Mouse (Mus musculus): ENCODE data around the gene Zcchc14.
A peak's percentile ranks its signal among the peaks of the same experiment; 100 is the strongest.

The Zcchc14 gene

GRCm38 (mm10) chr8:121665329-121665728 is 12.6 kb upstream of the Zcchc14 start:
- DNase-seq (ENCODE audit: extremely low spot score): peak; percentile 83

- no peak for DNase-seq (ENCODE audit: extremely low spot score)
Measured at GRCm38 (mm10) chr8:121663101-121663500, 10.4 kb upstream of the Zcchc14 start.

- DNase-seq (ENCODE audit: extremely low spot score): no peak
Measured at GRCm38 (mm10) chr8:121661631-121662357, 9.1 kb upstream of the Zcchc14 start.

GRCm38 (mm10) chr8:121660602-121661001 is 7.9 kb upstream of the Zcchc14 start:
- no peak for DNase-seq (ENCODE audit: extremely low spot score)

GRCm38 (mm10) chr8:121654966-121655494 is 2.3 kb upstream of the Zcchc14 start:
- no peak for DNase-seq (ENCODE audit: extremely low spot score)

- DNase-seq (ENCODE audit: extremely low spot score): no peak
Measured at GRCm38 (mm10) chr8:121654131-121654530, 1.4 kb upstream of the Zcchc14 start.

GRCm38 (mm10) chr8:121653340-121654019 is 779 bp upstream of the Zcchc14 start:
- DNase-seq (ENCODE audit: extremely low spot score): peak; percentile 31

GRCm38 (mm10) chr8:121651874-121652361 is 783 bp downstream of the Zcchc14 start:
- peak; percentile 59 for DNase-seq (ENCODE audit: extremely low spot score)

GRCm38 (mm10) chr8:121651308-121651873 is 1.3 kb downstream of the Zcchc14 start:
- no peak for DNase-seq (ENCODE audit: extremely low spot score)

- DNase-seq (ENCODE audit: extremely low spot score): no peak
Measured at GRCm38 (mm10) chr8:121650389-121651307, 2.1 kb downstream of the Zcchc14 start.

- DNase-seq (ENCODE audit: extremely low spot score): no peak
Measured at GRCm38 (mm10) chr8:121649904-121650303, 2.8 kb downstream of the Zcchc14 start.

GRCm38 (mm10) chr8:121649423-121649822 is 3.3 kb downstream of the Zcchc14 start:
- no peak for DNase-seq (ENCODE audit: extremely low spot score)

- DNase-seq (ENCODE audit: extremely low spot score): no peak
Measured at GRCm38 (mm10) chr8:121648451-121648850, 4.2 kb downstream of the Zcchc14 start.

GRCm38 (mm10) chr8:121647511-121648215 is 5.0 kb downstream of the Zcchc14 start:
- no peak for DNase-seq (ENCODE audit: extremely low spot score)

GRCm38 (mm10) chr8:121643384-121643783 is 9.3 kb downstream of the Zcchc14 start:
- no peak for DNase-seq (ENCODE audit: extremely low spot score)

- no peak for DNase-seq (ENCODE audit: extremely low spot score)
Measured at GRCm38 (mm10) chr8:121642804-121643203, 9.9 kb downstream of the Zcchc14 start.

- DNase-seq (ENCODE audit: extremely low spot score): no peak
Measured at GRCm38 (mm10) chr8:121636180-121636579, 16.5 kb downstream of the Zcchc14 start.

- no peak for DNase-seq (ENCODE audit: extremely low spot score)
Measured at GRCm38 (mm10) chr8:121635534-121635933, 17.2 kb downstream of the Zcchc14 start.

- DNase-seq (ENCODE audit: extremely low spot score): no peak
Measured at GRCm38 (mm10) chr8:121632401-121632800, 20.3 kb downstream of the Zcchc14 start.

GRCm38 (mm10) chr8:121631645-121632071 is 21.0 kb downstream of the Zcchc14 start:
- DNase-seq (ENCODE audit: extremely low spot score): no peak

- no peak for DNase-seq (ENCODE audit: extremely low spot score)
Measured at GRCm38 (mm10) chr8:121628681-121629080, 24.0 kb downstream of the Zcchc14 start.
